Mouse (Mus musculus): ENCODE results near the gene Pla2g6. TPM values are rescaled to one million over a fixed set of nuclear protein-coding genes. Genes with fewer than 3 reads are reported as not detected.

The Pla2g6 gene
- polyA plus RNA-seq, 1 experiment from 2014 or later = 17.4 TPM

DNA sequence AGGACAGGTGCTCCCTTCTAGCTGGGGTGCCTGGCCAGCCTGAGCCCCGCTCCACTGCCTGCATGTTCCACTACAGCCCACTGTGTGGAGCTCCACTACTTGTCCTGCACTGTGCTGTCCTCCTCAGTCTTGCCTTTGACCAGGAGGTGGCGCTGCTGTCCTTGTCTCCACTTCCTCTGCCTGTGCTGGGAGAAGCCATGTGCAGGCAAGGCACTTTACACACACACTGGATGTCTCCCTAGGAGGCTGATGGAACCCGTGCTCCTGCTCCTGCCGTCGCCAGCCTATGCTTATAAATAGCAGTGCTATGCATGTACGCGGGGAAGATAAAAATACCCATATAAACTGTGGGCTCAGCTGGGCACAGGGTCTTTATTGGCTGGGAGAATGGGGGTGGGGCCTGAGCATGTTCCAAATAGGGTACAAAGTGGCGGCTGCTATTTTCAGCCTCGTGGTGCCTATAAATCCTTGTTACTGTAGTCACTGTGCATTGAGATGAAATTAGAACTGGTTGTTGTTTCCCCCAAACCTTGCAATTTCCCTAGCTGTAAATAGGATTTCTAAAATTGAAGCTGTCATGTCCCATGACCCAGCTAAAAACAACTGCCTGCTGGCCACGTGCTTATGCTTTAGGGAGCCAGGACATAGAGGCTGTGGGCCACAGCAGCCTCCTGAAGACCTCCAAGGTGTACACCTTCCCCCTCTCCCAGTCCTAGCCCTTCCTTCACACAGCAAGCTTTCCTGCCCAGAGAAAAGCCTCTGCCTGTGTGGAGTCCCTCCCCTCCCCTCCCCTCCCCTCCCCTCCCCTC lies 84.8 kb downstream of the Pla2g6 start:
- peak; percentile 94 for ATAC-seq (ENCODE audit: insufficient number of reproducible peaks, insufficient read depth, low FRiP score, low read depth)
- Histone ChIP-seq H3K4me1 (ENCODE audit: control insufficient read depth, insufficient read depth, low read length) (no peaks in the 10 kb centered on the region), H3K27me3 (ENCODE audit: control insufficient read depth, insufficient read depth, low read length) (no peaks in the 10 kb centered on the region), H3K9ac (replicated peaks; ENCODE audit: low read depth, low read length) (no peak overlapping the region), H3K9me3 (ENCODE audit: control insufficient read depth, low read depth, low read length) (no peaks in the 10 kb centered on the region), H3K36me3 (ENCODE audit: control insufficient read depth, insufficient read depth, low read length) (peaks cover 42% of the 10 kb centered on the region), H3K27ac (ENCODE audit: low read length) (no peak overlapping the region), H3K4me2 (replicated peaks; ENCODE audit: low read depth, low read length) (no peak overlapping the region), H3K4me3 (ENCODE audit: low read depth, low read length) (no peak overlapping the region)
- WGBS = 17% methylated on average over 10 of the region's 10 CpGs

DNA sequence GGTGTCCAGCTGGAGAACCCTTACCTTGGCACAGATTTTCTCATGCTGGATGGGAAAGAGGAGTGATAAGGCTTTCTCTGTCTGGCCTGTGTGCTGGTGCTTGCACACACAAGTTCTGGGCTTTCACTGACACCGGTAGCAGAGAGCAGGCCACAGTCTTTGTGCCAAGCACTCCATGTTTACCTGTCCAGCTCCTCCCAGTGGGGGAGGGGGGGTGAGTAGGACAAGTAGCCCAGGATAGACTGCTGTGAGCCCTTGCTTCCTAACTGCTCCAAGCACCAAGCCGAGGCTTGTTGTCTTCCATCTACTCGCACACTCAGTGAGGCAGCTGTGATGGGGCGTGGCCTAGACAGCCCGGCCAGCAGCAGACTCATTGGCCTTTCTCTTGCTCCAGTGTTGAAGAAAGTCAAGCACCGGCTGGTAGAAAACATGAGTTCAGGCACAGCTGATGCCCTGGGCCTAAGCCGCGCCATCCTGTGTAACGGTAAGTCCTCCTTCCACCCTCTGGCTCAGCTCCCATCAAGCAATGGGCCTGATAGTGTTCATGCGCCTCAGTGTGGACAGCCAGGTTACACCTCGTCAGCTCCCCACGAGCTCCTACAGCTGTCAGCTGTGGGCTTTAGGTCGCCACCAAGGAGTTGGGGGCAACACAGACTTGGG lies 85.5 kb downstream of the Pla2g6 start:
- Histone ChIP-seq H3K4me3 (ENCODE audit: low read depth, low read length) (no peak overlapping the region), H3K4me2 (replicated peaks; ENCODE audit: low read depth, low read length) (no peak overlapping the region), H3K4me1 (ENCODE audit: control insufficient read depth, insufficient read depth, low read length) (no peaks in the 10 kb centered on the region), H3K9ac (replicated peaks; ENCODE audit: low read depth, low read length) (no peak overlapping the region), H3K9me3 (ENCODE audit: control insufficient read depth, low read depth, low read length) (no peaks in the 10 kb centered on the region), H3K27ac (ENCODE audit: low read length) (no peak overlapping the region), H3K36me3 (ENCODE audit: control insufficient read depth, insufficient read depth, low read length) (peaks cover 41% of the 10 kb centered on the region), H3K27me3 (ENCODE audit: control insufficient read depth, insufficient read depth, low read length) (no peaks in the 10 kb centered on the region)
- peak; percentile 10; the same call in 1 of the 2 replicates for ATAC-seq (ENCODE audit: insufficient number of reproducible peaks, insufficient read depth, low FRiP score, low read depth)
- 69% methylated on average over 13 of the region's 13 CpGs for WGBS

DNA sequence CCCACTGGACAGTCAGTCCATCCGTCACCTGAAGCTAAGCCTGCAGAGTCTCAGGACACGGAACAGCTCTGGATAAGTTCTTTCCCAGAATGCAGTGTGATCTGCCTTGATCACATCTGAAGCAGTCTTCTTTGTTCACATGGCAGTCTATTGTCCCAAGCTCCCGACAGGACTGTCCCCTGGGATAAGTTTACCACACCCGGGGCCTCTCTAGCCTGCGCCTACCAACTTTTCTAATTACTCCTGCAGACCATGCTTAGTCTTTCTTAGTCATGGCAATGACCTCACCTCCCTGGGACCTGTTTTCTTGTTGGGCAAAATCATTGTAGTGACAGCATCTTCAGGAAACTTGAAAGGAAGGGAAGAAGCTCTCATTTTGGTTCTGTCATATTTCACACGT lies 90.2 kb downstream of the Pla2g6 start:
- H3K4me2 ChIP-seq (replicated peaks; ENCODE audit: low read depth, low read length) = no peak overlapping the region
- H3K4me1 ChIP-seq (ENCODE audit: control insufficient read depth, insufficient read depth, low read length) = no peaks in the 10 kb centered on the region
- WGBS = 81% methylated on average over 6 of the region's 6 CpGs
- peaks cover 35% of the 10 kb centered on the region for H3K36me3 ChIP-seq (ENCODE audit: control insufficient read depth, insufficient read depth, low read length)
- H3K4me3 ChIP-seq (ENCODE audit: low read depth, low read length) = no peak overlapping the region
- H3K9me3 ChIP-seq (ENCODE audit: control insufficient read depth, low read depth, low read length) = no peaks in the 10 kb centered on the region
- no peak overlapping the region for H3K9ac ChIP-seq (replicated peaks; ENCODE audit: low read depth, low read length)
- H3K27ac ChIP-seq (ENCODE audit: low read length) = no peak overlapping the region
- ATAC-seq (ENCODE audit: insufficient number of reproducible peaks, insufficient read depth, low FRiP score, low read depth) = no peak
- no peaks in the 10 kb centered on the region for H3K27me3 ChIP-seq (ENCODE audit: control insufficient read depth, insufficient read depth, low read length)

MicroRNAs within 50 kb of the gene (microRNA counts, 519-probe panel; counts per million panel counts)
- microRNA mmu-miR-1943 = 1,875 counts per million, percentile 17 among the panel's probes with 10 or more counts

Small RNA genes lying within 50 kb of the gene (microRNA-seq; reads per million reads assigned to microRNA genes)
- gene Mir1943 = 1.6 reads per million

Other genes with a start within 250 kb of the Pla2g6 start
- 12.1 and 12.5 TPM in 2 replicates for gene Micall1, start 219.5 kb downstream of the Pla2g6 start, polyA plus RNA-seq (2014; fragmentation: Nextera tagmentation; extraction: Ambion mirVana)
- gene Polr2f, start 187.4 kb downstream of the Pla2g6 start, polyA plus RNA-seq (2014; fragmentation: Nextera tagmentation; extraction: Ambion mirVana) = 367 and 376 TPM in 2 replicates
- 8.7 TPM in 2 replicates for gene 1700088E04Rik, start 187.1 kb downstream of the Pla2g6 start, polyA plus RNA-seq (2014; fragmentation: Nextera tagmentation; extraction: Ambion mirVana)
- 16.8 TPM in 2 replicates for gene Sox10, start 163.2 kb downstream of the Pla2g6 start, polyA plus RNA-seq (2014; fragmentation: Nextera tagmentation; extraction: Ambion mirVana)
- 28.7 and 33.1 TPM in 2 replicates for gene Pick1, start 99.2 kb downstream of the Pla2g6 start, polyA plus RNA-seq (2014; fragmentation: Nextera tagmentation; extraction: Ambion mirVana)
- 0.93 and 1.3 TPM in 2 replicates for gene Gm49486, start 99.0 kb downstream of the Pla2g6 start, polyA plus RNA-seq (2014; fragmentation: Nextera tagmentation; extraction: Ambion mirVana)
- 0.18 and 0.19 TPM in 2 replicates for gene Slc16a8, start 73.6 kb downstream of the Pla2g6 start, polyA plus RNA-seq (2014; fragmentation: Nextera tagmentation; extraction: Ambion mirVana)
- gene Baiap2l2, start 42.9 kb downstream of the Pla2g6 start, polyA plus RNA-seq (2014; fragmentation: Nextera tagmentation; extraction: Ambion mirVana) = 5.9 and 8.6 TPM in 2 replicates
- 4.2 and 6.1 TPM in 2 replicates for gene Maff, start 18.2 kb upstream of the Pla2g6 start, polyA plus RNA-seq (2014; fragmentation: Nextera tagmentation; extraction: Ambion mirVana)
- gene Tmem184b, start 75.2 kb upstream of the Pla2g6 start, polyA plus RNA-seq (2014; fragmentation: Nextera tagmentation; extraction: Ambion mirVana) = 51.2 and 64.3 TPM in 2 replicates
- gene Csnk1e, start 127.2 kb upstream of the Pla2g6 start, polyA plus RNA-seq (2014; fragmentation: Nextera tagmentation; extraction: Ambion mirVana) = 64.3 and 70.3 TPM in 2 replicates
- not detected in 2 replicates for gene Kcnj4, start 176.9 kb upstream of the Pla2g6 start, polyA plus RNA-seq (2014; fragmentation: Nextera tagmentation; extraction: Ambion mirVana)
- gene Kdelr3, start 188.0 kb upstream of the Pla2g6 start, polyA plus RNA-seq (2014; fragmentation: Nextera tagmentation; extraction: Ambion mirVana) = 82.3 and 83.9 TPM in 2 replicates
- gene Ddx17, start 218.4 kb upstream of the Pla2g6 start, polyA plus RNA-seq (2014; fragmentation: Nextera tagmentation; extraction: Ambion mirVana) = 106 and 113 TPM in 2 replicates

Measured in stomach, embryonic 14.5 days (tissue).